Mouse (Mus musculus) heart, embryonic 10.5 days (tissue): ENCODE data around the gene Fgfr2. TPM values are rescaled to one million over a fixed set of nuclear protein-coding genes. Genes with fewer than 3 reads are reported as not detected.
A peak's percentile ranks its signal among the peaks of the same experiment; 100 is the strongest.
"Not testable (repeated sequence)": the region's sequence is repeated elsewhere in the genome, so short reads cannot be mapped to it uniquely, and the experiment has no call there.

Experiments used
- DNase-seq: peaks from one replicate; pipeline ENCODE4 v3.0.0-alpha.2; 2017; ENCODE audit warnings: low spot score
- H3K27ac ChIP-seq: fragments of 300-500 bp; sonication (generic); 2 replicates; pipeline ENCODE4 v1.5.1; 2016; ENCODE audit warnings: mild to moderate bottlenecking
- H3K27me3 ChIP-seq: fragments of 300-500 bp; sonication (generic); 2 replicates; pipeline ENCODE4 v1.6.1; 2016; ENCODE audit warnings: mild to moderate bottlenecking; ENCODE audit not compliant: poor library complexity, insufficient read depth, severe bottlenecking
- H3K36me3 ChIP-seq: fragments of 300-500 bp; sonication (generic); 2 replicates; pipeline ENCODE4 v1.6.1; 2016; ENCODE audit warnings: mild to moderate bottlenecking, moderate library complexity
- H3K4me1 ChIP-seq: fragments of 300-500 bp; sonication (generic); 2 replicates; pipeline ENCODE4 v1.6.1; 2016; ENCODE audit warnings: mild to moderate bottlenecking
- H3K4me3 ChIP-seq: fragments of 300-500 bp; sonication (generic); 2 replicates; pipeline ENCODE4 v1.5.1; 2016; ENCODE audit warnings: mild to moderate bottlenecking, moderate library complexity
- H3K9me3 ChIP-seq: fragments of 300-500 bp; sonication (generic); 2 replicates; pipeline ENCODE4 v1.6.1; 2016; ENCODE audit warnings: mild to moderate bottlenecking, moderate library complexity
- WGBS: fragments of 180-500 bp; shearing (Covaris S2); methylation state at CpG from one replicate; pipeline ENCODE4 v1.1.7; 2016; 5-methylcytosine and 5-hydroxymethylcytosine counted together
- polyA plus RNA-seq: library from polyadenylated mRNA; unstranded; fragments of >200 nt; fragmentation: Nextera tagmentation; extraction: Ambion mirVana; gene quantifications from 2 replicates; pipeline ENCODE4 v1.2.1, GENCODE M21; 2016

Fgfr2 gene
- polyA plus RNA-seq, 1 experiment from 2014 or later: 46.6 TPM

DNA sequence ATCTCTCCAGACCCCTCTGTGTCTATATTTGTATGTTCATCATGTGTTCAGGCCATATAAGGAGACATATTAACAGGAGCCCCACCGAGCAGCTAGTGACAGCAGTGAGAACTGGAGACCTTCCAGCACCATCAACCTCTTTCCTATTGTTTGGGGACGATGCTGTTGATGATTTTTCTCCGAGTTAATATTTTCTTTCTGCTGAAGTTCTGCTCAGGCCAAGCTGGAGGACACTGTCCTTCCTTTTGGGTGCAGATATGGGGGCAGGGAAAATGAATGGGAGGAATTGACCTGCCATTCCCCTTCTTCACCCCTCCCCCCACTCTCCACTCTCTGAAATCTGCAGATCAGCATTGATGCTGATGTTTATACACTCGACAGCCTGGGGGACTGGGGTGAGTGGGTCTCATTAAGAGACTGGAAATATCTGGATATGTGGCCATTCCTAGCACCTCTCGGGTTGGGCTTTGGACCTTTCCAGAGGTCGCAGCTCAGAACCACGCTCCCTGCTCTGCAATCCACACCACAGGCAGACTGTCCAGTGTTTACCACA is 2454.3 kb downstream of the Fgfr2 start:
- no peak for DNase-seq
- 29% methylated on average over 7 of the region's 7 CpGs for WGBS
- no peaks in the 10 kb centered on the region for H3K27me3 ChIP-seq
- 0 out of 2 replicates have a peak, but pooled peaks cover 2% of the 10 kb centered on the region for H3K9me3 ChIP-seq
- H3K4me3 ChIP-seq: no peak overlapping the region
- H3K36me3 ChIP-seq: peaks cover 21% of the 10 kb centered on the region
- H3K4me1 ChIP-seq: peaks cover 68% of the 10 kb centered on the region
- H3K27ac ChIP-seq: peak overlapping the region; percentile 84

DNA sequence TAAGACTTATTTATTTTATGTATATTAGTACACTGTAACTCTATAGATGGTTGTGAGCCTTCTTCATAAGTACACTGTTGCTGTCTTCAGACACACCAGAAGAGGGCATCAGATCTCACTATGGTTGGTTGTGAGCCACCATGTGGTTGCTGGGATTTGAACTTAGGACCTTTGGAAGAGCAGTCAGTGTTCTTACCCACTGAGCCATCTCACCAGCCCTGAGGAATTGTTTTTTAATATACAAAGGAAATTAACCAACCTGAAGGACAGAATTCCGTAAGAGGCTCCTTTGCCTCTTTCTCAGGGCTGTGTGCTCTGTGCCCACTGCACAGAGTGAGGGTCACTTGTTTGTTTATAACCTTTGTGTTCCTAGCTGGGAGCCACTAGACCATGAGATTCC is 2455.1 kb downstream of the Fgfr2 start:
- H3K9me3 ChIP-seq, DNase-seq, H3K4me3 ChIP-seq, H3K27me3 ChIP-seq: not testable (repeated sequence)
- WGBS: 90% methylated on average over 1 of the region's 1 CpGs
- peak overlapping the region; percentile 84 for H3K27ac ChIP-seq
- peaks cover 29% of the 10 kb centered on the region for H3K36me3 ChIP-seq
- H3K4me1 ChIP-seq: peaks cover 62% of the 10 kb centered on the region

DNA sequence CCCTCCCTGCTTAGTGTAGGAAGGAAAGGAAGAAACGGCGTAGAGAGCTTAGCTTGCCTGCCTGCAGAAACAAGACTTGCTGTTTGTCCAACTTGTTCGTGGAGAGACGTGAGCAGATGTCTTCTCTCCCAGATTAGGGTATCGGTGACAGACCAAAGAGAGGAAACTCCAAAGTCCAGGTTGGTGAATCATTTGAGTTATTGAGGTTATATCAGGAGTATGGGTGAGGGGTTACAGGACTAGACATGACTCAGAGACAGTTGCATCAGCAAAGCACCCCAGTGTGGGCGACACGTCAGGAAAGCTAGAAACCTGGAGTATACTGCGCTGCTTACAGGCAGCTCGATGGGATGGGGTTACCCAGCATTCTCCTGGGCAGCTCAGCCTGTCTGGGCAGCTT is 2457.8 kb downstream of the Fgfr2 start:
- H3K27me3 ChIP-seq: no peaks in the 10 kb centered on the region
- no peak overlapping the region for H3K27ac ChIP-seq
- H3K9me3 ChIP-seq: 0 out of 2 replicates have a peak, but pooled peaks cover 7% of the 10 kb centered on the region
- H3K4me3 ChIP-seq: no peak overlapping the region
- peaks cover 30% of the 10 kb centered on the region for H3K36me3 ChIP-seq
- WGBS: 95% methylated on average over 9 of the region's 9 CpGs
- peaks cover 52% of the 10 kb centered on the region for H3K4me1 ChIP-seq
- no peak for DNase-seq

DNA sequence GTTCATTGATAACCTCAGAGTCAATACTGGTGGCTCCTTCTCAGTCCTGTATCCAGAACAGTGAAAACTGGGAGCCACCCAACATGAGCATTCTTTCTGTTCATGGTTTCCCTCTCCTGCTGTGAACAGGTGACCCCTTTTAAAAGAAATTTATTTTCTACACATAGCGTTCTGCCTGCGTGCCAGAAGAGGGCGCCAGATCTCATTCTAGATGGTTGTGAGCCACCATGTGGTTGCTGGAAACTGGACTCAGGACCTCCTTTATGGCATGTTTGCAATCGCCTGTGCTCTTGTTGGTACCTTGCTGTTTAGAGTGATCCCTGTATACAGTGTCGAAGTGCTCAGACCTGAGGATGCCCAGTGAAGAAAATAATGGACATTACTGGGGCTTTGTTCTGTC is 2458.5 kb downstream of the Fgfr2 start:
- WGBS: 84% methylated on average over 5 of the region's 5 CpGs
- DNase-seq: no peak
- H3K9me3 ChIP-seq: 0 out of 2 replicates have a peak, but pooled peaks cover 7% of the 10 kb centered on the region
- peaks cover 30% of the 10 kb centered on the region for H3K36me3 ChIP-seq
- H3K4me3 ChIP-seq: no peak overlapping the region
- H3K27me3 ChIP-seq: no peaks in the 10 kb centered on the region
- no peak overlapping the region for H3K27ac ChIP-seq
- H3K4me1 ChIP-seq: peaks cover 45% of the 10 kb centered on the region

DNA sequence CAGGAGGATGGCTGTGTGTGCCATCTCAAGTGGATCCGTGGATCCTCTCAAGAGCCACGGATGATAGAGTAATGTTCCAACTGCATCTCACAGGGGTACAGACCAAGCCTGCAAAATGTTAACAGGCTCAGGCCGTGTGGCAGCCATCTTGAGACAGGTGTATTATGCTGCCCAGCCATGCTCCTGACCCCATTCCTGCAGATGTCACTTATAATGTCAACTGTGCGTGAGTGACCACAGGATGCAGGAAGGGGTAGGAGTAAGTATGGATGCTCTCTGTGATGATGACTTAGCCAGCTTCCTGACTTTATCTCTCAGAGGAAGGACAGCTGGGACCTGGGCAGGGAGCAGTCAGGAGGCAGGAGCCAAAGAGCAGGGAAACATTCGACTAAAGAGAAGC is 2459.1 kb downstream of the Fgfr2 start:
- Histone ChIP-seq H3K4me1 (peaks cover 40% of the 10 kb centered on the region), H3K36me3 (peaks cover 30% of the 10 kb centered on the region), H3K9me3 (0 out of 2 replicates have a peak, but pooled peaks cover 7% of the 10 kb centered on the region), H3K4me3 (no peak overlapping the region), H3K27me3 (no peaks in the 10 kb centered on the region), H3K27ac (no peak overlapping the region)
- 92% methylated on average over 5 of the region's 5 CpGs for WGBS
- DNase-seq: no peak

DNA sequence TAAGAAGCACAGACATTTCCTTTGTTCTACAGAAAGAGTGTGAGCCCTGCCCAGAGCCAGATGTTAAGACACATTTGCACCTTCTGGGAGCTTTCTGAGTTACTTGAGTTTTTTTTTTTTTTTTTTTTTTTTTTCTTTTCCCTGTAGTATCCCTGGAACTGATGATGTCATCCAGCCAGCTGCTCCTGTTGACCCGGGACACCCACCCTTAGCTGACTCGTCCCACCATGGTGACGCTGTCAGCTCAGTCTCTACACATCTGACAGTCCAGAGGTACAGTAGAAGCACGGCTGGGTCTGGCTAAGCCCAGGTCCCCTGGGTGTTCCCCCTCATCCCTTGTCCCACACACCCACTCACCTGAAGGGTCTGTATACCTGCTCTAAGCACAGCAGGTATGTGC is 2460.3 kb downstream of the Fgfr2 start:
- H3K4me3 ChIP-seq: no peak overlapping the region
- peaks cover 30% of the 10 kb centered on the region for H3K36me3 ChIP-seq
- peaks cover 36% of the 10 kb centered on the region for H3K4me1 ChIP-seq
- DNase-seq: no peak
- H3K27ac ChIP-seq: peak overlapping the region; percentile 78
- 0 out of 2 replicates have a peak, but pooled peaks cover 7% of the 10 kb centered on the region for H3K9me3 ChIP-seq
- 50% methylated on average over 4 of the region's 4 CpGs for WGBS
- H3K27me3 ChIP-seq: no peaks in the 10 kb centered on the region

DNA sequence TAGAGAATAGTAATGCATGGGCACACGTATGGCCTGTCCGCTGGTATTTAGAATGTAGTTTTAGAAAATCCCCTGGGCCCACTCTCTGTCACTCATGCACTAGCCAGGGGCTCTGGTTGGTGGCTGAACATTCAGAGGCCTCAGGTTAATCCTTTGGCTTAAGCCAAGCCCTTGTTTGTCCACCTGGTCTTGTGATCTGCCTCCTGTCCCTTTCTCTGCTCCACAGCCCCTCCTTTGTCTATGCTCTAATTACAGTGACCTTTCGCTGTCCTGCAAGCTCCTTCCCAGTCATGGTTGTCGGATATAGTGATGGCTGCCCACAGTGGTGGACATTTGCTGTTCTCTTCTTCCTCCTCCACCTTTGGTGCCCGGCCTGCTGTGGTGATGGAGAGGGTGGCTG is 2460.9 kb downstream of the Fgfr2 start:
- DNase-seq: no peak
- H3K27me3 ChIP-seq: no peaks in the 10 kb centered on the region
- peaks cover 38% of the 10 kb centered on the region for H3K4me1 ChIP-seq
- 0 out of 2 replicates have a peak, but pooled peaks cover 7% of the 10 kb centered on the region for H3K9me3 ChIP-seq
- H3K27ac ChIP-seq: peak overlapping the region; percentile 78
- peaks cover 30% of the 10 kb centered on the region for H3K36me3 ChIP-seq
- no peak overlapping the region for H3K4me3 ChIP-seq
- 74% methylated on average over 5 of the region's 5 CpGs for WGBS

DNA sequence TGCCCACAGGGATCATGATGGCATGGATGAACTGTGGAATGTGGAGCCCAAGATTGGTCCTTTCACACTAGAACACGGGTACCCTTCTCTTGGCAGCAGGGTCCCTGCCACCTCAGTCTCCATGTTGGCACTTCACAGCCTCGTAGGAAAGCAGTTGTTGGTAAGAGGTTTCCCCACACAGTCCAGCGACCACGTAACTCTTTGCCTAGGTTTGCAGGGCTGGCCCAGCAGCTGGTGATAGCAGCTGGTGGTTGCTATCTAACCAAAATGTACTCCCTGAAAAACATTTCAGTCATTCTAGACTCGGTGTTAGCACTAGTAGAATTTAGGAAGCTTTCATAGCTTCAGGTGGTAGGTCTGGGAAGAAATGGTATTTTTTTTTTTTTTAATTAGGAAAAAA is 2464.0 kb downstream of the Fgfr2 start:
- Histone ChIP-seq H3K4me1 (peaks cover 61% of the 10 kb centered on the region), H3K9me3 (0 out of 2 replicates have a peak, but pooled peaks cover 7% of the 10 kb centered on the region)

DNA sequence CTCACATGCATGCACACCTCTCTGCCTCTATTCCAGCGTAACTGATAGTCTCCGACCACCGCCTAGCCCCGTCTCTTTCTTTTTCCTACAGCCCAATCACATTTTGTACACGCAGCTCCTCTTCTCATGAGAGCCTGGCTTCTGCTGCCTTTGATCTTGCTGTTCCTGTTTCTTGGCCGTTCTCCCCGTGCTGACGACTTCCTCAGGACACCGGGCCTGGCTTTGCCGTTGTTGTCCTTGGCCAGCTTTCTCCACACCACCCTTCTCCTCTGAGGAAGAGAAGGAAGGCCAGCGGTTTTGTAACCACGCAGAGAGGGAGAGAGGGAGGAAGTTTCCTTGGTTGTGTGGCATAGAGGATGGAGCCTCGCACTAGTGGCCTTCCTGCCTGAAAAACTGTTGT is 2465.4 kb downstream of the Fgfr2 start:
- Histone ChIP-seq H3K9me3 (no peaks in the 10 kb centered on the region), H3K36me3 (no peaks in the 10 kb centered on the region; the same call in 1 of the 2 replicates), H3K27me3 (no peaks in the 10 kb centered on the region), H3K27ac (peak overlapping the region; percentile 70), H3K4me3 (0 out of 2 replicates have a peak overlapping the region, but pooled peaks have one; percentile 8), H3K4me1 (peaks cover 72% of the 10 kb centered on the region)
- WGBS: 60% methylated on average over 13 of the region's 13 CpGs
- no peak for DNase-seq

More for the DNA sequence above, 2464.0 kb downstream of the Fgfr2 start:
- Histone ChIP-seq H3K4me3 (no peak overlapping the region), H3K36me3 (peaks cover 12% of the 10 kb centered on the region), H3K27me3 (no peaks in the 10 kb centered on the region), H3K27ac (0 out of 2 replicates have a peak overlapping the region, but pooled peaks have one; percentile 29)
- 84% methylated on average over 5 of the region's 5 CpGs for WGBS
- no peak for DNase-seq

DNA sequence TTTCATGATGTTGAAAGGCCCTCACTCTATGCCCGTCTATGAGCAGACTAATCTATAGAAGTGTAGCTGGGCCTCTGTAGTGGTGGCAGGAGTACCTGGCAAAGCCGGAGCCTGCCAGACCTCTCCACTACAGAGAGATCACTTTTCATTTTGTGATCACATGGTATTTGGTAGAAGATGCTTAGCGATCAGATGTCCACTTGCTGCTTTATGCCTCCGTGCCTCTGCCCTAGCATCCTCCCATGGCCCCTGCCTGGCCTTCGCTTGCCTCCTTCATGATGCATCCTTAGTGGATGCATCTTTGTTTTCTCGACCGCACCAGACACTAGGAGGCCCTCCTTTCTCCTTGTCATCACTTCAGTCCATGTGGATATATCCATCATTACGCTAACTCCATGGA is 2466.2 kb downstream of the Fgfr2 start:
- no peak for DNase-seq
- 89% methylated on average over 8 of the region's 8 CpGs for WGBS
- no peak overlapping the region for H3K4me3 ChIP-seq
- H3K36me3 ChIP-seq: no peaks in the 10 kb centered on the region; the same call in 1 of the 2 replicates
- H3K27me3 ChIP-seq: no peaks in the 10 kb centered on the region
- no peaks in the 10 kb centered on the region for H3K9me3 ChIP-seq
- H3K4me1 ChIP-seq: peaks cover 72% of the 10 kb centered on the region
- peak overlapping the region; percentile 78 for H3K27ac ChIP-seq

DNA sequence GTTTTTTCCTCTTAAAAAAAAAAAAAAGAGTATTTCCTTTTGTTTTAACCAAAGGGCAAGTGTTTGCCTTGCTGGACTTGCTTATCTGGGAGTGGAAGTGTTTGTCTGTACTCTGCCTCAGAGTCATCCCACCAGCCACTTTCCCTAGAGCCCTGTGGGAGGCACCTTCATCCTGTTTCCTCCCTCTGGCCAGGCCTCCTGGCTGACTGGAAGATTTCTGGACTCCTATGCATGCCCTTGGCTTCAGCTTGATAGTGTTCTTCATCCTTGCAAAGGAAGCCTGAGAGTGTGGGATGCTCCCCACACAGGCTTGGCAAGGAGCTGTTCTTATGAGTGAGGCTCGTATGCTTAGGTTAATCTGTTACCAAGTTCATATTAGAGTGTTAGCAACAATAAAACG is 2468.6 kb downstream of the Fgfr2 start:
- DNase-seq: no peak
- Histone ChIP-seq H3K27ac (peak overlapping the region; percentile 86), H3K4me3 (no peak overlapping the region), H3K9me3 (no peaks in the 10 kb centered on the region), H3K4me1 (peaks cover 80% of the 10 kb centered on the region), H3K27me3 (no peaks in the 10 kb centered on the region), H3K36me3 (no peaks in the 10 kb centered on the region; the same call in 1 of the 2 replicates)
- 40% methylated on average over 2 of the region's 2 CpGs for WGBS

DNA sequence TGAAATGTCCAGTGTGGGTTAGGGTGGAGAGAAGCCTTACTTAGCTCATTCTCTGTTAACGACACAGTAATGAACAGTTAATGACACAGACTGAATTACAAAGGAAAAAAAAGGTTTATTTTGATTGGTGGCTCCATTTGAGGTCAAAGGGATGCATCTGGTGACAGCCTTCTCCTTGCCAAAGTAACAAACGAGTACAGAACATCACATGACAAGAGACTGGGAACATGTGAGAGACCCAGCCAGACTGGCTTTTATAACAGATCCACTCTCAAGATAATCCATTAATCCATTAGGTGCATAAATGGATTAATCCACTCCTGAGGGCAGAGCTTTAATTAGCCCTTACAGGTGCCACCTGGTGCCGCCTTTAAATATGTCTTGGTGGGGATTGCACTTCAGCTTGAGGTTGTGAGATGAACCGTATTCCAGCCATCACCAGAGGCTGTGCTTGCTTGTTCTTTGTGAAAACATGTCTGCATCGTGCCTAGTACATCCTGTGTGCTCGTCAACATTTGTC is 2470.1 kb downstream of the Fgfr2 start:
- Histone ChIP-seq H3K36me3 (no peaks in the 10 kb centered on the region), H3K4me3 (no peak overlapping the region), H3K4me1 (peaks cover 87% of the 10 kb centered on the region), H3K27me3 (no peaks in the 10 kb centered on the region), H3K9me3 (no peaks in the 10 kb centered on the region), H3K27ac (peak overlapping the region; percentile 86; the same call in 1 of the 2 replicates)
- no peak for DNase-seq
- WGBS: 73% methylated on average over 6 of the region's 6 CpGs

DNA sequence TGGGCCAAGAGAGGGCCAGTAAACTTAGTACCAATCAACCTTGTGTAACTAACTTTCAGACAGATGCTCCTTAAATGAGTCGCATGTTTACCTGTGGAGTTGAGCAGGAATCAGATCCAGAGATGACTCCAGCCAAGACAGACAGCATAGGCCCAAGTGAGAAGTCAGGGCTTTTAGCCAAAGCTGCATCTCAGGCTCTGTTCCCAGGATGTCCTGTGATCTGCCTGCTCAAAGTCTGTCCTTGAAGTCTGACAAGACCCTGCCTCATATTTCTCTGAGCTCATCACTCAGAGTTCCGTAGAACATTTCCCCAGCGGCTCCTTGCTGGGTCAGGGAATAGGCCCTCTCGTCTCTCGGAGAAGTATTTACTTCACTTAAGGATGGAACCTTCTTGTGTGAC is 2472.5 kb downstream of the Fgfr2 start:
- peaks cover 75% of the 10 kb centered on the region for H3K4me1 ChIP-seq
- H3K27ac ChIP-seq: no peak overlapping the region
- 80% methylated on average over 5 of the region's 5 CpGs for WGBS

More for the DNA sequence above, 2472.5 kb downstream of the Fgfr2 start:
- no peak for DNase-seq
- Histone ChIP-seq H3K27me3 (no peaks in the 10 kb centered on the region), H3K36me3 (no peaks in the 10 kb centered on the region), H3K4me3 (no peak overlapping the region), H3K9me3 (no peaks in the 10 kb centered on the region)
